Mouse (Mus musculus): Measurements from ENCODE around the gene Peli1.

GRCm38 (mm10) chr11:21173926-21174325, 82.8 kb downstream of the Peli1 start:
- TF ChIP-seq POLR2A (IDR thresholded peaks at IDR 0.05; ENCODE audit: borderline replicate concordance, extremely low read depth, insufficient read depth, insufficient read length, poor library complexity, severe bottlenecking) (no peak), CTCF (IDR thresholded peaks at IDR 0.05; ENCODE audit: borderline replicate concordance, extremely low read depth, insufficient read depth, insufficient read length) (no peak)

All from brain, embryonic 14.5 days (tissue).